Mouse (Mus musculus): ENCODE results near the gene Dpagt1. TPM values are rescaled to one million over a fixed set of nuclear protein-coding genes. Genes with fewer than 3 reads are reported as not detected.
"Not testable (repeated sequence)": the region's sequence is repeated elsewhere in the genome, so short reads cannot be mapped to it uniquely, and the experiment has no call there.

Gene Dpagt1
- polyA plus RNA-seq (2015; fragmentation: Nextera tagmentation; extraction: Ambion mirVana): 40.8 TPM in 2 replicates

GRCm38 (mm10) chr9:44325768-44326370 is at the start of gene Dpagt1:
Gene Dpagt1, plus strand, starts transcription at chr9:44326019.
- H3K36me3 ChIP-seq: peaks cover 23% of the 10 kb centered on the region
- peak; percentile 35 for ATAC-seq
- H3K4me2 ChIP-seq (replicated peaks): peak within 1 kb of the TSS; percentile 93
- peak within 1 kb of the TSS; percentile 92 for H3K27ac ChIP-seq
- H3K4me3 ChIP-seq (replicated peaks): peak within 1 kb of the TSS; percentile 86
- H3K27me3 ChIP-seq: no peaks in the 10 kb centered on the region
- H3K4me1 ChIP-seq (replicated peaks): peaks cover 21% of the 10 kb centered on the region
- WGBS: 7% methylated on average over 12 of the region's 12 CpGs
- peak within 1 kb of the TSS; percentile 84 for H3K9ac ChIP-seq (replicated peaks)
- no peaks in the 10 kb centered on the region for H3K9me3 ChIP-seq

DNA sequence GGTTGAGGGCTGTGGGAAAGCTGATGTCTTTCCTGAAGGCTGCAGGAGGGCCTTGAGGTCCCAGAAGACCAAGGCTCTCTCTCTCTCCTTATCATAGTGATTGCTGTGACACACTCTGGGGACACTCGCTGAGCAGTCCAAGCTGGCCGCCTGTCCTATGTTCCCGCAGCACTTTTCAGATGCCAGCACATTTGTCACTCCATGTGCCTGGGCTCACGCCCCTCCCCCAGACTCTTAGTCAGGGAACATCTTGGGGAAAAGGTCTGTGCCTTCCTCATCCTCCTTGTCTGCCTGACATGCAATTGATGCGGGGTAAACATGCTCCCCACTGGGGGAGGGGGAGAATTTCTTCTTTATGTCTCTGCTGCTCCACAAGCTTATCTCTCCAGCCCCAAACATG is 42.6 kb upstream of the Dpagt1 start:
- no peak overlapping the region for H3K4me3 ChIP-seq (replicated peaks)
- H3K27ac ChIP-seq: no peak overlapping the region
- no peak for ATAC-seq
- WGBS: 77% methylated on average over 5 of the region's 5 CpGs
- H3K9me3 ChIP-seq: no peaks in the 10 kb centered on the region
- H3K9ac ChIP-seq (replicated peaks): no peak overlapping the region
- H3K4me2 ChIP-seq (replicated peaks): no peak overlapping the region
- no peaks in the 10 kb centered on the region for H3K27me3 ChIP-seq
- H3K36me3 ChIP-seq: peaks cover 41% of the 10 kb centered on the region
- H3K4me1 ChIP-seq (replicated peaks): peaks cover 17% of the 10 kb centered on the region

GRCm38 (mm10) chr9:44286256-44286850 is 39.5 kb upstream of the Dpagt1 start:
- peak overlapping the region; percentile 88 for H3K4me3 ChIP-seq (replicated peaks)
- H3K4me1 ChIP-seq (replicated peaks): peaks cover 30% of the 10 kb centered on the region
- H3K4me2 ChIP-seq (replicated peaks): peak overlapping the region; percentile 94
- no peaks in the 10 kb centered on the region for H3K9me3 ChIP-seq
- ATAC-seq: no peak
- H3K36me3 ChIP-seq: peaks cover 21% of the 10 kb centered on the region
- H3K27ac ChIP-seq: no peak overlapping the region
- WGBS: 10% methylated on average over 6 of the region's 6 CpGs
- H3K27me3 ChIP-seq: no peaks in the 10 kb centered on the region
- H3K9ac ChIP-seq (replicated peaks): peak overlapping the region; percentile 96

- H3K27ac ChIP-seq: peak overlapping the region; percentile 89
- no peak; the same call in 1 of the 2 replicates for ATAC-seq
- H3K4me1 ChIP-seq (replicated peaks): peaks cover 30% of the 10 kb centered on the region
- peak overlapping the region; percentile 88 for H3K4me3 ChIP-seq (replicated peaks)
- WGBS: 7% methylated on average over 11 of the region's 11 CpGs
- H3K4me2 ChIP-seq (replicated peaks): peak overlapping the region; percentile 94
- H3K27me3 ChIP-seq: no peaks in the 10 kb centered on the region
- peaks cover 21% of the 10 kb centered on the region for H3K36me3 ChIP-seq
- H3K9me3 ChIP-seq: no peaks in the 10 kb centered on the region
- peak overlapping the region; percentile 96 for H3K9ac ChIP-seq (replicated peaks)
Measured at GRCm38 (mm10) chr9:44287003-44287400, 38.8 kb upstream of the Dpagt1 start.

GRCm38 (mm10) chr9:44287401-44288075 is 38.3 kb upstream of the Dpagt1 start:
- H3K27me3 ChIP-seq: no peaks in the 10 kb centered on the region

GRCm38 (mm10) chr9:44288076-44288958 is 37.5 kb upstream of the Dpagt1 start, which contains the start of gene Abcg4:
Gene Abcg4, minus strand, starts transcription at chr9:44288615.
- H3K9me3 ChIP-seq: no peaks in the 10 kb centered on the region
- peaks cover 30% of the 10 kb centered on the region for H3K4me1 ChIP-seq (replicated peaks)
- H3K4me2 ChIP-seq (replicated peaks): peak within 1 kb of the TSS; percentile 94
- under 1% methylated on average over 38 of the region's 38 CpGs for WGBS
- peak within 1 kb of the TSS; percentile 88 for H3K4me3 ChIP-seq (replicated peaks)
- H3K27ac ChIP-seq: peak within 1 kb of the TSS; percentile 89
- peak; percentile 79 for ATAC-seq
- H3K27me3 ChIP-seq: no peaks in the 10 kb centered on the region
- H3K36me3 ChIP-seq: peaks cover 33% of the 10 kb centered on the region
- H3K9ac ChIP-seq (replicated peaks): peak within 1 kb of the TSS; percentile 96

More at GRCm38 (mm10) chr9:44287401-44288075, 38.3 kb upstream of the Dpagt1 start:
- Histone ChIP-seq H3K9me3 (no peaks in the 10 kb centered on the region), H3K4me3 (replicated peaks) (peak overlapping the region; percentile 88), H3K4me1 (replicated peaks) (peaks cover 30% of the 10 kb centered on the region), H3K9ac (replicated peaks) (peak overlapping the region; percentile 96), H3K36me3 (peaks cover 25% of the 10 kb centered on the region), H3K27ac (peak overlapping the region; percentile 89), H3K4me2 (replicated peaks) (peak overlapping the region; percentile 94)
- peak; percentile 79 for ATAC-seq
- WGBS: under 1% methylated on average over 45 of the region's 47 CpGs

- peaks cover 36% of the 10 kb centered on the region for H3K36me3 ChIP-seq
- no peak for ATAC-seq
- peak overlapping the region; percentile 96; the same call in 1 of the 2 replicates for H3K9ac ChIP-seq (replicated peaks)
- H3K4me3 ChIP-seq (replicated peaks): peak overlapping the region; percentile 88
- H3K27me3 ChIP-seq: no peaks in the 10 kb centered on the region
- WGBS: 4% methylated on average over 11 of the region's 11 CpGs
- H3K9me3 ChIP-seq: no peaks in the 10 kb centered on the region
- peak overlapping the region; percentile 89; the same call in 1 of the 2 replicates for H3K27ac ChIP-seq
- H3K4me2 ChIP-seq (replicated peaks): peak overlapping the region; percentile 94
- H3K4me1 ChIP-seq (replicated peaks): peaks cover 30% of the 10 kb centered on the region
Measured at GRCm38 (mm10) chr9:44288959-44289291, 36.9 kb upstream of the Dpagt1 start.

DNA sequence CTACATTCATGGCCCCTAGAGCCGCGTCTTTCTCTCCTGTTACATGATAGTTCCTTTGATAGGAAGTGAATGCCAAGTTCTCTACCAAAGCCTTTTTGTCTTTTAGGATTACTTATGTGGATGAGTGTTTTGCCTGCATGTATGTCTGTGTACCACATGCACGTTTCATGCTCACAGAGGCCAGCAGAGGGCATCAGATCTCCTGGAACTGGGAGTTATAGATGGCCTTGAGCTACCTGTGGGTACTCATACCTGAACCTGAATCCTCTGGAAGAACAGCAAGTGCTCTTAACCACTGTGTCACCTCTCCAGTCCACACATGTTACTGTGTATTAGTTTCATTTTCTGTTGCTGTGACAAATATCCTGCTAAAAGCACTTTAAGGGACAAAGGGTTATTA is 33.3 kb upstream of the Dpagt1 start:
- H3K36me3 ChIP-seq: peaks cover 69% of the 10 kb centered on the region
- no peak overlapping the region for H3K27ac ChIP-seq
- no peaks in the 10 kb centered on the region for H3K9me3 ChIP-seq
- peaks cover 13% of the 10 kb centered on the region for H3K4me1 ChIP-seq (replicated peaks)
- WGBS: 64% methylated on average over 3 of the region's 3 CpGs
- no peak for ATAC-seq
- H3K4me2 ChIP-seq (replicated peaks): no peak overlapping the region
- H3K9ac ChIP-seq (replicated peaks): no peak overlapping the region
- no peak overlapping the region for H3K4me3 ChIP-seq (replicated peaks)
- no peaks in the 10 kb centered on the region for H3K27me3 ChIP-seq

DNA sequence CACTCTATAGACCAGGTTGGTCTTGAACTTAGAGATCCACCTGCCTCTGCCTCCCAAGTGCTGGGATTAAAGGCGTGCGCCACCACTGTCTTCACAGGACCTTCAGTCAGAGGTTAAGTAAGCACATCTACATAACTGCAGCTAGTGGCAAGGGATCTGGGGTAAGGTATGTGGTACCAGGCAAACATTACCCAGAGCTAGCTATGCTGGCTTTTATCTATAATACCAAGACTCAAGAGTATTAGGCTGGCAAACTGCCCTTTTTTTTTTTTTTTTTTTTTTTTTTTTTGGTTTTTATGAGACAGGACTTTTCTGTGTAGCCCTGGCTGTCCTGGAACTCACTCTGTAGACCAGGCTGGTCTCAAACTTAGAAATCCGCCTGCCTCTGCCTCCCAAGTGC is 25.8 kb upstream of the Dpagt1 start:
- not testable (repeated sequence) for H3K27me3 ChIP-seq; H3K27ac ChIP-seq; H3K9me3 ChIP-seq; H3K4me2 ChIP-seq (replicated peaks); H3K4me3 ChIP-seq (replicated peaks); H3K9ac ChIP-seq (replicated peaks); ATAC-seq
- peaks cover 15% of the 10 kb centered on the region for H3K4me1 ChIP-seq (replicated peaks)
- peaks cover 75% of the 10 kb centered on the region for H3K36me3 ChIP-seq
- WGBS: 99% methylated on average over 3 of the region's 3 CpGs

DNA sequence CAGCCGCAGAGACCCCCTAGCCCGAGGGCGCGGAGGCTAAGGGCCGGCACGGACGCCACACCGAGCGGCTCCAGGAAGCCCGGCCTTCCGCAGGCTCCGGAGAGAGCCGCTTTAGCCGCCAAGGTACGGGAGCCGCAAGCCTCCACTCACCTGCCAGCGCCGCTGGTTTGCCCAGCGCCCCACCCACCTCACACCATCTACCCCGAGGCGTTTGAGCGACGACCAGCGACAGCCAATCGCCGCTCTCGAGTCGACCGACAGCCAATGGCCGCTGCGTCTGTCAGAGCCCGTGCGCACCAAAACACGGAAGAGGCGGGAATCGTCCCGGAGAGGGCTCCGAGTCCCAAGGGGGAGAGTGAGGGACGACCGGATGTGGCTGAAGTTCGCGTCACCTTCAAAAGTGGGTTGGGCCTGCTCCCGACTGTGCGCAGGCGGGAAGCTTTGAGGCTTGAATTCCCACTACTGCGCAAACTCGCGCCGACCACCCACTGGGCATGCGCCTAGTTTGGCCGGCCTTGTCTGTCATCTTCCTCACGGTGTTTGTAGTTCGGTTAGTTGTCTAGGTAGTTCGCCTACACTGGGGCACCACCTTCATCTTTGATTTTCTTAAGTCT is 20.2 kb upstream of the Dpagt1 start, which contains the start of gene Hinfp:
Gene Hinfp, minus strand, starts transcription at position 206 of the 614 bp plus-strand sequence.
- no peaks in the 10 kb centered on the region for H3K27me3 ChIP-seq
- peak within 1 kb of the TSS; percentile 96 for H3K4me3 ChIP-seq (replicated peaks)
- H3K4me2 ChIP-seq (replicated peaks): peak within 1 kb of the TSS; percentile 81
- peaks cover 15% of the 10 kb centered on the region for H3K4me1 ChIP-seq (replicated peaks)
- no peaks in the 10 kb centered on the region for H3K9me3 ChIP-seq
- peak within 1 kb of the TSS; percentile 85 for H3K27ac ChIP-seq
- H3K36me3 ChIP-seq: peaks cover 28% of the 10 kb centered on the region
- 0% methylated on average over 54 of the region's 54 CpGs for WGBS
- peak within 1 kb of the TSS; percentile 98 for H3K9ac ChIP-seq (replicated peaks)
- ATAC-seq: peak; percentile 99

DNA sequence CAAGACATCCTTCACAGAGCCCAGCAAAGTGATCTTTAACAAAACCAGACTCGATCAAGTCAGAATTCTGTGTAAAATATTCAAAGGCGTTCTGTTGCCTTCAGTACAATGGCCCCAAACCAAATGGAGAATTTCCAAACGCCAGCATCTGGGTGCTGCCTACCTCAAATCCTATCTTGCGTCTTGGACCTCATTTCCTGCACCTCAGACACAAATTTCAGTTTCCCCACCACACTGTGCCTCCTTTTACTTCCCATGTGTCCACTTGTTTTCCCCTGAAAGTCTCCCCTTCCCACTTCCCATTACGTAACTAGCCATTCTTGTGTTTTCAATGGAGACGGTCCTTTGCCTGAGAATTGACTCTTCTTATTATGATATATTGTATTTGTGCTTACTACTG is 19.3 kb upstream of the Dpagt1 start:
- Histone ChIP-seq H3K27me3 (0 out of 2 replicates have a peak, but pooled peaks cover 3% of the 10 kb centered on the region), H3K9ac (replicated peaks) (no peak overlapping the region), H3K27ac (no peak overlapping the region), H3K4me2 (replicated peaks) (no peak overlapping the region), H3K9me3 (no peaks in the 10 kb centered on the region), H3K4me1 (replicated peaks) (peaks cover 21% of the 10 kb centered on the region), H3K36me3 (peaks cover 26% of the 10 kb centered on the region), H3K4me3 (replicated peaks) (no peak overlapping the region)
- no peak for ATAC-seq
- 86% methylated on average over 6 of the region's 6 CpGs for WGBS
